Mouse (Mus musculus): ENCODE data around the gene Bbx. TPM values are rescaled to one million over a fixed set of nuclear protein-coding genes. Genes with fewer than 3 reads are reported as not detected.

The Bbx gene
- total and polyA plus RNA-seq, 3 experiments = 20.6 to 26.2 (median 21.6) TPM

DNA sequence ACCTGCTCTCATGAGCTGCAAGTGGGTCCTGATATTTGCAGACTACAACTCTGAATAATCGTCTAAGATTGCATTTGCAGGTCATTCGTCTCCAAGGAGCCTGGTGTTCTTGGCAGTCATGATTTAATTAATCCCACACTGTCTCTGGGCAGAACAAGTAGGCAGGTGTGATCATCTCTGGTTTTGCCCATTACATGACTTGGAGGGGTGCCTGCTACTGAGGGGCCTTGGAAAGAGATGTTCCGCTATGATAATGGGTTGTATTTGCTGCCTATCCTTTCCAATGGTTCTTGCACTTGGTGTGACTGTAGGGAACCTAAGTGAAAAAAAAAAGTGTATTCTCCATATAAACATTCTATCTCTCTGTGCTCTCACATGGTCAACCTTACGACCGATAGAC lies 273.6 kb downstream of the Bbx start:
- Histone ChIP-seq H3K9me3 (replicated peaks; ENCODE audit: low read length) (peaks cover 7% of the 10 kb centered on the region), H3K27ac (ENCODE audit: insufficient read depth, low read depth) (no peak overlapping the region), H3K79me2 (replicated peaks; ENCODE audit: control insufficient read depth, extremely low read depth, insufficient read depth, poor library complexity, severe bottlenecking) (no peaks in the 10 kb centered on the region), H3K27me3 (replicated peaks) (no peaks in the 10 kb centered on the region), H3K4me2 (ENCODE audit: insufficient read depth, low read depth, poor library complexity, severe bottlenecking) (no peak overlapping the region), H3K36me3 (replicated peaks in 1 of 2; ENCODE audit: control insufficient read depth in 1 of 2, insufficient read depth in 1 of 2, low read length in 1 of 2) (no peaks in the 10 kb centered on the region), H3K4me1 (ENCODE audit: control insufficient read depth in 1 of 2, insufficient read depth in 2 of 2) (peaks cover 0 to 11% of the 10 kb centered on the region in 2 experiments; a peak in 3 of 4 replicates), H3K9ac (ENCODE audit: insufficient read depth, low read depth) (no peak overlapping the region), H3K4me3 (replicated peaks in 1 of 3; ENCODE audit: low read depth in 2 of 3, low read length in 2 of 3, poor library complexity in 1 of 3) (no peak overlapping the region)
- dilution Hi-C loops (cut with MboI; ENCODE audit: extremely low pct_ligation_motif_present, extremely low pct_unique_long_range_greater_than_20kb, low sequenced_read_pairs) (no loop called here), in situ Hi-C loops (cut with MboI; ENCODE audit: low pct_ligation_motif_present, low pct_unique_long_range_greater_than_20kb, low sequenced_read_pairs) (no loop called here)
- no peak for DNase-seq (ENCODE audit: extremely low read depth)
- TF ChIP-seq ZC3H11A (IDR thresholded peaks at IDR 0.05; ENCODE audit: low read depth, low read length) = no peak
- TF ChIP-seq MAFK (IDR thresholded peaks at IDR 0.05; ENCODE audit: insufficient replicate concordance, low read length) = no peak
- no peak for TF ChIP-seq CHD1 (IDR thresholded peaks at IDR 0.05; ENCODE audit: low read depth, low read length)
- TF ChIP-seq ELF1 (IDR thresholded peaks at IDR 0.05; ENCODE audit: low read depth, low read length) = no peak
- no peak for TF ChIP-seq MYC (IDR thresholded peaks at IDR 0.05; ENCODE audit: low read depth, low read length)
- no peak for TF ChIP-seq SMC3 (IDR thresholded peaks at IDR 0.05; ENCODE audit: low read depth, low read length)
- TF ChIP-seq ZMIZ1 (IDR thresholded peaks at IDR 0.05; ENCODE audit: low read depth, low read length) = no peak
- TF ChIP-seq POLR2A (IDR thresholded peaks at IDR 0.05; ENCODE audit: low read depth, low read length) = no peak
- no peak for TF ChIP-seq USF2 (conservative IDR thresholded peaks at IDR 0.05; ENCODE audit: low read depth, low read length)
- no peak for TF ChIP-seq JUND (conservative IDR thresholded peaks at IDR 0.05; ENCODE audit: low read depth, low read length)
- TF ChIP-seq MAZ (IDR thresholded peaks at IDR 0.05; ENCODE audit: low read depth, low read length) = no peak
- TF ChIP-seq MEF2A (IDR thresholded peaks at IDR 0.05; ENCODE audit: borderline replicate concordance, low read depth, low read length) = no peak
- TF ChIP-seq E2F4 (IDR thresholded peaks at IDR 0.05; ENCODE audit: insufficient replicate concordance, low read depth, low read length) = no peak
- no peak for TF ChIP-seq ETS1 (conservative IDR thresholded peaks at IDR 0.05; ENCODE audit: low read depth, low read length)
- TF ChIP-seq RCOR1 (conservative IDR thresholded peaks at IDR 0.05; ENCODE audit: low read depth, low read length) = no peak
- TF ChIP-seq SIN3A (IDR thresholded peaks at IDR 0.05; ENCODE audit: low read length) = no peak
- TF ChIP-seq GABPA (IDR thresholded peaks at IDR 0.05; ENCODE audit: insufficient replicate concordance, low read depth, low read length) = no peak
- no peak for TF ChIP-seq ZNF384 (IDR thresholded peaks at IDR 0.05; ENCODE audit: low read depth, low read length)
- TF ChIP-seq TBP (conservative IDR thresholded peaks at IDR 0.05; ENCODE audit: low read depth, low read length) = no peak
- TF ChIP-seq NRF1 (IDR thresholded peaks at IDR 0.05; ENCODE audit: low read depth, low read length) = no peak

GRCm38 (mm10) chr16:50149606-50150005 lies 282.6 kb downstream of the Bbx start:
- in situ Hi-C loops (cut with MboI; ENCODE audit: low pct_ligation_motif_present, low pct_unique_long_range_greater_than_20kb, low sequenced_read_pairs) (no loop called here), dilution Hi-C loops (cut with MboI; ENCODE audit: extremely low pct_ligation_motif_present, extremely low pct_unique_long_range_greater_than_20kb, low sequenced_read_pairs) (no loop called here)
- no peak for TF ChIP-seq NELFE (IDR thresholded peaks at IDR 0.05; ENCODE audit: low read depth, low read length)
- no peak for TF ChIP-seq MEF2A (IDR thresholded peaks at IDR 0.05; ENCODE audit: borderline replicate concordance, low read depth, low read length)
- TF ChIP-seq MXI1 (IDR thresholded peaks at IDR 0.05; ENCODE audit: low read depth, low read length) = no peak
- TF ChIP-seq USF1 (IDR thresholded peaks at IDR 0.05; ENCODE audit: low read depth, low read length) = no peak
- no peak for TF ChIP-seq HCFC1 (IDR thresholded peaks at IDR 0.05; ENCODE audit: low read depth, low read length)
- no peak for TF ChIP-seq ETS1 (conservative IDR thresholded peaks at IDR 0.05; ENCODE audit: low read depth, low read length)
- TF ChIP-seq JUN (IDR thresholded peaks at IDR 0.05; ENCODE audit: insufficient read depth, low read depth, low read length) = no peak
- TF ChIP-seq IRF4 (IDR thresholded peaks at IDR 0.05; ENCODE audit: low read depth, low read length) = no peak
- no peak for TF ChIP-seq RCOR1 (conservative IDR thresholded peaks at IDR 0.05; ENCODE audit: low read depth, low read length)
- no peak for TF ChIP-seq USF2 (conservative IDR thresholded peaks at IDR 0.05; ENCODE audit: low read depth, low read length)
- no peak for TF ChIP-seq UBTF (IDR thresholded peaks at IDR 0.05; ENCODE audit: low read depth, low read length)
- TF ChIP-seq TCF12 (IDR thresholded peaks at IDR 0.05; ENCODE audit: low read depth, low read length) = no peak
- TF ChIP-seq TBP (conservative IDR thresholded peaks at IDR 0.05; ENCODE audit: low read depth, low read length) = no peak
- no peak for TF ChIP-seq ZKSCAN1 (IDR thresholded peaks at IDR 0.05; ENCODE audit: borderline replicate concordance, low read depth, low read length)
- TF ChIP-seq EP300 (IDR thresholded peaks at IDR 0.05; ENCODE audit: low read length) = no peak
- TF ChIP-seq PAX5 (IDR thresholded peaks at IDR 0.05; ENCODE audit: low read length) = no peak
- TF ChIP-seq RAD21 (IDR thresholded peaks at IDR 0.05; ENCODE audit: low read depth, low read length) = no peak
- TF ChIP-seq CHD1 (IDR thresholded peaks at IDR 0.05; ENCODE audit: low read depth, low read length) = no peak

More at GRCm38 (mm10) chr16:50149606-50150005, 282.6 kb downstream of the Bbx start:
- Histone ChIP-seq H3K4me3 (replicated peaks in 1 of 3; ENCODE audit: low read depth in 2 of 3, low read length in 2 of 3, poor library complexity in 1 of 3) (no peak overlapping the region), H3K4me2 (ENCODE audit: insufficient read depth, low read depth, poor library complexity, severe bottlenecking) (no peak overlapping the region), H3K9ac (ENCODE audit: insufficient read depth, low read depth) (no peak overlapping the region), H3K27ac (ENCODE audit: insufficient read depth, low read depth) (no peak overlapping the region), H3K79me2 (replicated peaks; ENCODE audit: control insufficient read depth, extremely low read depth, insufficient read depth, poor library complexity, severe bottlenecking) (no peaks in the 10 kb centered on the region), H3K27me3 (replicated peaks) (no peaks in the 10 kb centered on the region), H3K9me3 (replicated peaks; ENCODE audit: low read length) (peaks cover 9% of the 10 kb centered on the region), H3K4me1 (ENCODE audit: control insufficient read depth in 1 of 2, insufficient read depth in 2 of 2) (0 out of 4 replicates have a peak, but pooled peaks cover 0 to 3% of the 10 kb centered on the region in 2 experiments), H3K36me3 (replicated peaks in 1 of 2; ENCODE audit: control insufficient read depth in 1 of 2, insufficient read depth in 1 of 2, low read length in 1 of 2) (no peaks in the 10 kb centered on the region)
- DNase-seq (ENCODE audit: extremely low read depth) = no peak
